Mouse (Mus musculus): ENCODE data around the gene Cdv3. TPM values are rescaled to one million over a fixed set of nuclear protein-coding genes. Genes with fewer than 3 reads are reported as not detected.

Cdv3 gene
- polyA plus RNA-seq, 1 experiment from 2014 or later = 121 TPM

DNA sequence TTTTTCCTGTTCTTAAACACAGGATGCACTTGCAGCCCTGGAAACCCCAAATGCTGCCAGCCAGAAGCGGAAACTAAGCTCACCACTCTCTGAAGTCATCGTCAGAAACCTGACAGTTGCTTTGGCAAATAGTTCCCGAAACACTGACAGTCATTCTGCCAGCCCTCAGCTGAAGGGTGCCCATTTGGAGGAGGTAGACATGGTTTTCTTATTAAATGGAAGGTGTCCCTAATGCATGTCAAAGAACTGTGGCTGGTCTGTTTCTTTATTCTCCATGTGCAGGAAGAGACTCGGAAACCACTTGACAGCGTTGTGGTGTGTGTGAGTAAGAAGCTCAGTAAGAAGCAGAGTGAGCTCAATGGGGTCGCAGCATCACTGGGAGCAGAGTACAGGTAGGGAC, 33.0 kb downstream of the Cdv3 start:
- WGBS = 87% methylated on average over 6 of the region's 6 CpGs
- Histone ChIP-seq H3K27me3 (no peaks in the 10 kb centered on the region), H3K9ac (no peak overlapping the region), H3K4me3 (no peak overlapping the region), H3K4me2 (no peak overlapping the region), H3K4me1 (no peaks in the 10 kb centered on the region), H3K9me3 (no peaks in the 10 kb centered on the region), H3K27ac (no peak overlapping the region), H3K36me3 (peaks cover 76% of the 10 kb centered on the region)
- ATAC-seq (ENCODE audit: insufficient number of reproducible peaks, low FRiP score, low TSS enrichment, low read depth) = no peak

DNA sequence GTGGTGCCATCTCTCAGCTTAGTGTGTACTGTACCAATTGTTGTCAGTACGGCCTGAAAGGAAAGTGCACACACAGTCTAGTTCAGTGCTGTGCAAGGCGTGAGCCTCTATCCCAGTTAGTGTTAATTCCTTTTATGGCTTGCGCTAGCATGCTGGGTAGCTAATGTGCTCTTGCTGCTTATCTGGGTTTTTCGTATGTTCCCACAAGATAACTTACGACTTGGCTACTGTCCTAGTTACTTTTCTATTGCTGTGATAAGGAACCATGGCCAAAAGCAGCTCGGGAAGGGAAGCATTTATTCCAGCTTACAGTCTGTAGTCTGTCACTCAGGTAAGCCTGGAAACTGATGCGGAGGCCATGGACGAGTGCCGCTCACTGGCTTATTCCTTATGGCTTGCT, 39.2 kb downstream of the Cdv3 start:
- Histone ChIP-seq H3K27me3 (no peaks in the 10 kb centered on the region), H3K4me1 (no peaks in the 10 kb centered on the region), H3K4me3 (no peak overlapping the region), H3K4me2 (no peak overlapping the region), H3K27ac (no peak overlapping the region), H3K9me3 (no peaks in the 10 kb centered on the region), H3K9ac (no peak overlapping the region), H3K36me3 (peaks cover 77% of the 10 kb centered on the region)
- ATAC-seq (ENCODE audit: insufficient number of reproducible peaks, low FRiP score, low TSS enrichment, low read depth) = no peak
- 86% methylated on average over 9 of the region's 9 CpGs for WGBS

DNA sequence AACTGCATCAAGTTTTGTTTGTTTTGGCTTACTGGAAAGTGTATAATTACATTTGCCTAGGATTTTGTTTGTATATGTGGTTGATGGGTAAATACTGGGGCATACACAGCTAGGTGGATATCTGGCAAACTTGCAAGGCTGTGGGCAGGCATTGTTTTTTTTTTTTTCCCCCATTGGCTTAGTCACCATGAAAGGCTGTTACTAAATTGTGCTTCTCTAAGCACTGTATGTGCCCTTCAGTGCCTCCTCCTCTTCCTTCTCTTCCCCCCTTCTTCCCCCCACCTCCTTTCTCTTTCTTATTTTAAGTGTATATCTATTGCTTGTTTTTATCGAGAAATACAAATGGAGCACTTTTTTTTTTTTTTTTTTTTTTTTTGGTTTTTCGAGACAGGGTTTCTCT, 41.0 kb downstream of the Cdv3 start:
- Histone ChIP-seq H3K4me3 (no peak overlapping the region), H3K27me3 (no peaks in the 10 kb centered on the region), H3K9me3 (no peaks in the 10 kb centered on the region), H3K36me3 (peaks cover 86% of the 10 kb centered on the region), H3K9ac (no peak overlapping the region), H3K4me1 (no peaks in the 10 kb centered on the region), H3K4me2 (no peak overlapping the region), H3K27ac (no peak overlapping the region)
- ATAC-seq (ENCODE audit: insufficient number of reproducible peaks, low FRiP score, low TSS enrichment, low read depth) = no peak
- WGBS = 92% methylated on average over 1 of the region's 2 CpGs

DNA sequence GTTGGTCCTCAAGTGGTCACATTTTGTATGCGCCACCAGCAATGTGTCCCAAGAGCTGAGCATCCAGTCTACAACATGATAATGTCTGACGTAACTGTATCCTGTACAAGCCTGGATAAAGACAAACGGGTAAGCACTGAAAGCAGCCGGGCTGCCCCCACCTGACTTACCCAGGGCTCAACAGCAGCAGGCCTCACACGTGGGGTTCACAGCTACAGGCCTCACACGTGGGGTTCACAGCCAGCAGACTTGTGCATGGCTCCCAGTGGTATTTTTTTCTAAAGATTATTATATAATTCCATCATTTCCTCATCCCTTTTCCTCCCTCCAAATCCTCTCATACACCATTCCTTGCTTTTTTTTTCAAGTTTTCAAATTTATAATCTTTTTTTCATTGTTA, 55.8 kb downstream of the Cdv3 start:
- Histone ChIP-seq H3K9ac (no peak overlapping the region), H3K36me3 (peaks cover 52% of the 10 kb centered on the region), H3K4me3 (no peak overlapping the region), H3K9me3 (no peaks in the 10 kb centered on the region), H3K27me3 (no peaks in the 10 kb centered on the region), H3K27ac (no peak overlapping the region), H3K4me1 (peaks cover 4% of the 10 kb centered on the region; the same call in 1 of the 2 replicates), H3K4me2 (no peak overlapping the region)
- 88% methylated on average over 6 of the region's 6 CpGs for WGBS
- no peak for ATAC-seq (ENCODE audit: insufficient number of reproducible peaks, low FRiP score, low TSS enrichment, low read depth)

DNA sequence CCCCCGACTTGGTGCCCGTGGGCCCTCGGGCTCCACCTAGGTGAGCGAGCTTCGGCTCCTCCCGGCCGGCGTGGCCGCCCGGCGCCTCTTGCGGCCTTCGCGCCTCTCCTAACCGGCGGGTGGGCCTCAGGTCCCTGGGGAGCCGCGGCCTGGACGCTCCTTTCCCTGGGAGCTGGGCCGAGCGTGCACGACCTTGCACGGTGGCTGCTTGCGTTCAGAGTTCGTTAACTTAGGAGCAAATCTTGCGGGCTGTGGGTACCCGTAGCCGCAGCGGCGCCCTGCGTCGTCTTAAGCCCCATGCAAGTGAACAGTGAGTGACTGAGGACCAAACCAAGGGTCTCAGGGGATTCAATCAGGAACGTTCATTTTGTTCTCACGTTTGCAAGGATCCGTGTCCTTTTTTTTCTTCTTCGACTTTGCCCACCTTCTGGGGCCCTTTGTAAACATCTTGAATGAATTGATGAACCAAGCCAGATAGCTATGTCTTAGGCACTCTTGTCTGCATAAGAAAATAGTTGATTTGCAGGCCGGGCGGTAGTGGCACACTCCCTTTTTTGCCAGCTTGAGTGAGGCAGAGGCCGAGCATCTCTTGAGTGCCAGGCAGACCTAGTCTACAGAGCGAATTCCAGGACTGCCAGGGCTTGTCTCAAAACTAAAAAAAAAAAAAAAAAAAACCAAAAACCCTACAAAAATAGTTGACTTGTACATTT, 60.2 kb downstream of the Cdv3 start:
- WGBS = under 1% methylated on average over 40 of the region's 40 CpGs
- H3K4me3 ChIP-seq = peak overlapping the region; percentile 81
- ATAC-seq (ENCODE audit: insufficient number of reproducible peaks, low FRiP score, low TSS enrichment, low read depth) = peak; percentile 59
- H3K9ac ChIP-seq = peak overlapping the region; percentile 81
- peaks cover 4% of the 10 kb centered on the region; the same call in 1 of the 2 replicates for H3K4me1 ChIP-seq
- H3K27ac ChIP-seq = peak overlapping the region; percentile 83
- no peaks in the 10 kb centered on the region for H3K27me3 ChIP-seq
- H3K9me3 ChIP-seq = no peaks in the 10 kb centered on the region
- H3K36me3 ChIP-seq = peaks cover 23% of the 10 kb centered on the region
- H3K4me2 ChIP-seq = peak overlapping the region; percentile 74

DNA sequence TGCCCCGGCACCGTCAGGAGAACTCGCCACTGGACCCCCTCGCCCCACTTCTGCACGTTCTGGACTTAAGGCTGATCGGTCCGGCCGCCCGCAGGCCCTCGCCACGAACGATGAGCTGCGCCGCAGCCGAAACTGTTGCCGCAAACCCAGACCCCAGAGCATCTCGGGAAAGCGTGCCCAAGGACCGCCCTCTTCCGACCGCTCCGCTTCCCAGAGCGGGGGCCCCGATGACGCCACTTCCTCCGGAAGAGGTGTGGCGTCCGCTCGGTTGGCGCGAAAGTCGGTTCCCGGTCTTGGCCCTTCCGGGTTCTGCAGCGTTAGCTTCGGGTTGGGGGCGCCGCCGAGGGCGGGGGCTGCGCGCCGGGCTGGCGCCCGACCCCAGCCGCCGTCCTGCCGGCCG, 60.7 kb downstream of the Cdv3 start, which contains the start of the genes 1300017J02Rik and Topbp1:
Gene 1300017J02Rik, minus strand, starts transcription at position 156 of the 400 bp plus-strand sequence.
Gene Topbp1, plus strand, starts transcription at position 289 of the 400 bp plus-strand sequence.
- H3K4me3 ChIP-seq = peak within 1 kb of the TSS; percentile 81
- peaks cover 22% of the 10 kb centered on the region for H3K36me3 ChIP-seq
- H3K27ac ChIP-seq = peak within 1 kb of the TSS; percentile 93
- no peaks in the 10 kb centered on the region for H3K9me3 ChIP-seq
- H3K27me3 ChIP-seq = no peaks in the 10 kb centered on the region
- peak within 1 kb of the TSS; percentile 74 for H3K4me2 ChIP-seq
- ATAC-seq (ENCODE audit: insufficient number of reproducible peaks, low FRiP score, low TSS enrichment, low read depth) = peak; percentile 92
- under 1% methylated on average over 49 of the region's 49 CpGs for WGBS
- H3K9ac ChIP-seq = peak within 1 kb of the TSS; percentile 81
- peaks cover 4% of the 10 kb centered on the region; the same call in 1 of the 2 replicates for H3K4me1 ChIP-seq

Other genes with a start within 250 kb of the Cdv3 start
- 65.5 and 71.9 TPM in 2 replicates for gene Srprb, start 163.7 kb downstream of the Cdv3 start, polyA plus RNA-seq (2015; fragmentation: Nextera tagmentation; extraction: Ambion mirVana)
- 2.7 TPM in 1 of 2 replicates, not detected in the other for gene Gm20425, start 135.5 kb downstream of the Cdv3 start, polyA plus RNA-seq (2015; fragmentation: Nextera tagmentation; extraction: Ambion mirVana)
- 32.7 and 42.1 TPM in 2 replicates for gene Trf, start 135.4 kb downstream of the Cdv3 start, polyA plus RNA-seq (2015; fragmentation: Nextera tagmentation; extraction: Ambion mirVana)
- 0.88 and 1.5 TPM in 2 replicates for gene 1300017J02Rik, start 60.8 kb downstream of the Cdv3 start, polyA plus RNA-seq (2015; fragmentation: Nextera tagmentation; extraction: Ambion mirVana)
- 50.9 and 57.7 TPM in 2 replicates for gene Topbp1, start 60.6 kb downstream of the Cdv3 start, polyA plus RNA-seq (2015; fragmentation: Nextera tagmentation; extraction: Ambion mirVana)
- gene Bfsp2, start 114.6 kb upstream of the Cdv3 start, polyA plus RNA-seq (2015; fragmentation: Nextera tagmentation; extraction: Ambion mirVana) = 0.66 and 1.4 TPM in 2 replicates

All from limb, embryonic 15.5 days (tissue).